Mouse (Mus musculus): ENCODE data around the gene Gpr143. TPM values are rescaled to one million over a fixed set of nuclear protein-coding genes. Genes with fewer than 3 reads are reported as not detected.

Gene Gpr143
- polyA plus RNA-seq, 1 experiment from 2014 or later, result 0.06 TPM

Other genes with a start within 250 kb of the Gpr143 start
- gene Cldn34a, start 218.6 kb upstream of the Gpr143 start, polyA plus RNA-seq (2015; fragmentation: Nextera tagmentation; extraction: Ambion mirVana), result not detected in 2 replicates
- gene Shroom2, start 12.5 kb upstream of the Gpr143 start, polyA plus RNA-seq (2015; fragmentation: Nextera tagmentation; extraction: Ambion mirVana), result 0.94 and 1.2 TPM in 2 replicates
- gene Usp51, start 224.5 kb downstream of the Gpr143 start, polyA plus RNA-seq (2015; fragmentation: Nextera tagmentation; extraction: Ambion mirVana), result 0.22 and 0.30 TPM in 2 replicates

Data from liver, embryonic 15.5 days (tissue).